Mouse (Mus musculus) testis, adult 2 months (tissue): Measurements from ENCODE around the gene Pld1. TPM values are rescaled to one million over a fixed set of nuclear protein-coding genes. Genes with fewer than 3 reads are reported as not detected.

Experiments used
- H3K27ac ChIP-seq: fragments of 200-500 bp; 2 replicates; pipeline ENCODE4 v1.5.1; 2012; ENCODE audit warnings: low read depth, low read length; ENCODE audit not compliant: control insufficient read depth, insufficient read depth
- H3K27me3 ChIP-seq: fragments of 200-500 bp; 2 replicates; pipeline ENCODE4 v1.6.1; 2012; ENCODE audit warnings: mild to moderate bottlenecking, low read length, moderate library complexity; ENCODE audit not compliant: control insufficient read depth, insufficient read depth
- H3K36me3 ChIP-seq: fragments of 200-500 bp; 2 replicates; pipeline ENCODE4 v1.6.1; 2012; ENCODE audit warnings: mild to moderate bottlenecking, low read length; ENCODE audit not compliant: control insufficient read depth, insufficient read depth
- H3K4me1 ChIP-seq: fragments of 200-500 bp; 2 replicates; pipeline ENCODE4 v1.6.1; 2012; ENCODE audit warnings: low read length; ENCODE audit not compliant: control insufficient read depth, insufficient read depth
- H3K4me3 ChIP-seq: fragments of 200-500 bp; 2 replicates; pipeline ENCODE4 v1.5.1; 2012; ENCODE audit warnings: low read depth, mild to moderate bottlenecking, low read length, moderate library complexity, mixed read lengths; ENCODE audit not compliant: control insufficient read depth
- CTCF ChIP-seq: fragments of 200-500 bp; IDR thresholded peaks from 2 replicates; pipeline ENCODE4 v1.5.1; 2012; ENCODE audit warnings: low read depth, mild to moderate bottlenecking, inconsistent platforms, low read length, moderate library complexity; ENCODE audit not compliant: control insufficient read depth, insufficient read depth, insufficient replicate concordance
- POLR2A ChIP-seq: fragments of 200-500 bp; IDR thresholded peaks from 2 replicates; pipeline ENCODE4 v1.6.1; 2012; ENCODE audit warnings: low read depth, mild to moderate bottlenecking, inconsistent platforms, low read length, moderate library complexity; ENCODE audit not compliant: control insufficient read depth
- polyA plus RNA-seq: library from polyadenylated mRNA; depleted of rRNA; stranded (reverse); fragments of >200 nt; gene quantifications from 2 replicates; pipeline ENCODE4 v1.2.3, GENCODE M21; 2012; rRNA removed

Gene Pld1
- polyA plus RNA-seq, 1 experiment: 1.0 TPM

DNA sequence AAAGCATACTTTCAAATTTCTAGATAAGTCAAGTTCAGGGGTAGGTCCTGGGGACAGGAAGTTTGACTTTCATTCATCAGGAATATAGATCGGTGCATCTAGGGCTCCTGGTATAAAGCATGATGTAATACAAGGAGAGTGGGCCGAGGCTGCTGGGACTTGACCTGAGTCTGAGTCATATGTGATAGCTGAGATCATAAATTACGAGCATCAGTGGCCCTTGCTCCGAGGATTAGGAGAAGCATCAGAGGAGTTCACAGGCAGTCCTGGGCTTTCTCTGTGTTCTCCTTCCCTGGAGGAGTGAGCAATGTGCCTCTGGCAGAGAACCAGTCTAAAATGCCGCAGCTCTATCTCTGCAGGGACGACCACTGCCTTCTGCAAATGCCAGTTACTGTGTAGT, 239.8 kb downstream of the Pld1 start:
- H3K4me3 ChIP-seq: no peak overlapping the region
- H3K27me3 ChIP-seq: no peaks in the 10 kb centered on the region
- TF ChIP-seq POLR2A (no peak), CTCF (no peak)
- peaks cover 11% of the 10 kb centered on the region for H3K4me1 ChIP-seq
- no peak overlapping the region for H3K27ac ChIP-seq
- no peaks in the 10 kb centered on the region for H3K36me3 ChIP-seq

Other genes with a start within 250 kb of the Pld1 start
- 3.9 and 5.0 TPM in 2 replicates for gene Fndc3b, start 227.4 kb upstream of the Pld1 start, polyA plus RNA-seq
- 0.17 and 0.32 TPM in 2 replicates for gene Tmem212, start 42.3 kb upstream of the Pld1 start, polyA plus RNA-seq